Mouse (Mus musculus) embryonic facial prominence, embryonic 11.5 days (tissue): Measurements from ENCODE around the gene Shtn1. TPM values are rescaled to one million over a fixed set of nuclear protein-coding genes. Genes with fewer than 3 reads are reported as not detected.

Experiments
- ATAC-seq: fragments of 200-750 bp; cut with Nextera tagmentation; replicated peaks from 2 replicates; pipeline ENCODE4 v1.8.0; 2017; ENCODE audit warnings: low read depth; ENCODE audit not compliant: insufficient number of reproducible peaks, low FRiP score, low TSS enrichment
- DNase-seq: peaks from one replicate; pipeline ENCODE4 v3.0.0-alpha.2; 2015; ENCODE audit warnings: low spot score
- H3K27ac ChIP-seq: fragments of 300-500 bp; sonication (generic); replicated peaks from 2 replicates; pipeline ENCODE4 v1.5.1; 2014; ENCODE audit warnings: mild to moderate bottlenecking, low read depth, low read length, control low read depth
- H3K27me3 ChIP-seq: fragments of 300-500 bp; sonication (generic); 2 replicates; pipeline ENCODE4 v1.6.1; 2014; ENCODE audit warnings: mild to moderate bottlenecking, low read length, moderate library complexity, mixed read lengths; ENCODE audit not compliant: control insufficient read depth, insufficient read depth
- H3K36me3 ChIP-seq: fragments of 300-500 bp; sonication (generic); replicated peaks from 2 replicates; pipeline ENCODE4 v1.6.1; 2014; ENCODE audit warnings: low read depth, mild to moderate bottlenecking, low read length, moderate library complexity, mixed read lengths; ENCODE audit not compliant: control insufficient read depth, insufficient read depth
- H3K4me1 ChIP-seq: fragments of 300-500 bp; sonication (generic); 2 replicates; pipeline ENCODE4 v1.6.1; 2014; ENCODE audit warnings: low read length, mixed read lengths; ENCODE audit not compliant: control insufficient read depth, insufficient read depth
- H3K4me2 ChIP-seq: fragments of 300-500 bp; sonication (generic); 2 replicates; pipeline ENCODE4 v1.6.1; 2014; ENCODE audit warnings: low read depth, mild to moderate bottlenecking, control low read depth, low read length, moderate library complexity
- H3K4me3 ChIP-seq: fragments of 300-500 bp; sonication (generic); 2 replicates; pipeline ENCODE4 v1.5.1; 2014; ENCODE audit warnings: low read depth, low read length, control low read depth
- H3K9ac ChIP-seq: fragments of 300-500 bp; sonication (generic); replicated peaks from 2 replicates; pipeline ENCODE4 v1.6.1; 2014; ENCODE audit warnings: mild to moderate bottlenecking, control low read depth, low read length
- H3K9me3 ChIP-seq: fragments of 300-500 bp; sonication (generic); replicated peaks from 2 replicates; pipeline ENCODE4 v1.6.1; 2016; ENCODE audit warnings: mild to moderate bottlenecking, low read length, inconsistent platforms, mixed read lengths; ENCODE audit not compliant: control insufficient read depth
- WGBS: fragments of 180-500 bp; shearing (Covaris S2); extraction: QIAGEN DNeasy Blood & Tissue Kit; methylation state at CpG from one replicate; pipeline ENCODE4 v1.1.7; 2014; 5-methylcytosine and 5-hydroxymethylcytosine counted together
- polyA plus RNA-seq: library from polyadenylated mRNA; unstranded; fragments of >200 nt; fragmentation: Nextera tagmentation; extraction: Ambion mirVana; gene quantifications from 2 replicates; pipeline ENCODE4 v1.2.1, GENCODE M21; 2014

Gene Shtn1
- polyA plus RNA-seq, 1 experiment from 2014 or later = 6.3 TPM

GRCm38 (mm10) chr19:59028130-59028529 is 47.8 kb downstream of the Shtn1 start:
- 88% methylated on average over 3 of the region's 3 CpGs for WGBS

GRCm38 (mm10) chr19:59023876-59024275 is 52.0 kb downstream of the Shtn1 start:
- Histone ChIP-seq H3K9me3 (no peaks in the 10 kb centered on the region), H3K27ac (no peak overlapping the region), H3K9ac (no peak overlapping the region), H3K4me1 (no peaks in the 10 kb centered on the region), H3K4me3 (no peak overlapping the region), H3K4me2 (no peak overlapping the region), H3K36me3 (no peaks in the 10 kb centered on the region; the same call in 1 of the 2 replicates), H3K27me3 (no peaks in the 10 kb centered on the region)
- no peak for ATAC-seq
- 89% methylated on average over 3 of the region's 3 CpGs for WGBS
- DNase-seq = no peak

More at GRCm38 (mm10) chr19:59028130-59028529, 47.8 kb downstream of the Shtn1 start:
- ATAC-seq (no peak), DNase-seq (no peak)
- Histone ChIP-seq H3K4me1 (no peaks in the 10 kb centered on the region), H3K4me3 (no peak overlapping the region), H3K27ac (no peak overlapping the region), H3K36me3 (no peaks in the 10 kb centered on the region; the same call in 1 of the 2 replicates), H3K4me2 (no peak overlapping the region), H3K9me3 (no peaks in the 10 kb centered on the region), H3K27me3 (no peaks in the 10 kb centered on the region), H3K9ac (no peak overlapping the region)

- H3K9me3 ChIP-seq = no peaks in the 10 kb centered on the region
- no peak overlapping the region for H3K27ac ChIP-seq
- H3K4me2 ChIP-seq = no peak overlapping the region
- no peak overlapping the region for H3K4me3 ChIP-seq
- DNase-seq (no peak), ATAC-seq (no peak)
- H3K9ac ChIP-seq = no peak overlapping the region
- H3K4me1 ChIP-seq = no peaks in the 10 kb centered on the region
- no peaks in the 10 kb centered on the region for H3K27me3 ChIP-seq
- H3K36me3 ChIP-seq = no peaks in the 10 kb centered on the region; the same call in 1 of the 2 replicates
These were observed 54.3 kb downstream of the Shtn1 start for GRCm38 (mm10) chr19:59021644-59022043.

DNA sequence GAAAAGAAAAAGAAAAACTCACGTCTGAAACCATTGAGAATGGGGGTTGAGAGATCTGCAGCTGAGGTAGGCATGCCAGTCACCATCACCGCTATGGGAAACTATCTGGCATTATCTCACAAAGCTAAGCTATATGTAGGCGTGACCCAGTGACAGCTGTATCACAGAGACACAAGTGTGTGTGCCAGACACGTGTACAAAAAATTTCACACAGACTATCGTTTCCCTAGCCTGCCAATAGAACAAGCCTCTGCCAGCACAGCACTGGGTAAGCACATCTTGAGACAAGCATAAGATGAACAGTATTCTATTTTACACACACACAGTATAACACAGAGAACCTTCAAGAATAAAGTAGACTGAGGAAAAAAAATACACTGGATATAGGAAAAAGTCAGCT is 65.1 kb downstream of the Shtn1 start:
- no peak overlapping the region for H3K4me3 ChIP-seq

DNA sequence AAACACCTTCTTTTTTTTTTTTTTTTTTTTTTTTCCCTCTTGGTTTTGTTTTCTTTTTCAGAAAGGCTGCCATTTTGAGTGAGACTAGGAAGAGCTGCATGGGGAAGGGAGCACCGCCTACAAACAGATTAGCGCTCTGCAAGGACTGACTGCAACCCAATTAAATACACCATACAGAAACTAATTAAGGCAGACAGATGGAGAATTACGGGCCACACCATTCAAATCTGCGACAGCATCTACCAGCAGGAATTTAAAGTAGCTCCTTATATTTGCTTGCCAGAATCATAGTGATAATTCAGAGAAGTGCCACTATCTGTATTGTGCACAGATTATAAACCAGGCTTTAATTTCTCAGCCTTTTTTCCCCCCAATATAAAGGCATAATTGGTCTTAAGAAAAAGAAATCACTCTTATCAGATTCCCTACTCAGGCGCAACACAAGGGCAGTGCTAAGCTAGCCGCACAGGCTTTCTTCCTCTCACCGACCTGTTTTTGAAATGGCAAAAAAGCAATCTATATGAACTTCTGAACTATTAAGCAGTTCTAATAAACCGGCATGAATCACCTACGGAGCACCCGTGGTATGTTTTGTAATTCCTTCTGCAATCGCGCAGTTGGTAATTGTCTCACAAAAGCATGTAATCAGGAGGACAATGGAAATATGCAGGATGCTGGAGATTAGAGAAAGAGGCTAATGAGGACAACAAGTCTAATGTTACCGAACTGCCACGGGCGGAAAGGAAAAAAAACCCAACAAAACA is 69.1 kb downstream of the Shtn1 start:
- Histone ChIP-seq H3K4me3 (no peak overlapping the region), H3K4me2 (no peak overlapping the region), H3K4me1 (no peaks in the 10 kb centered on the region), H3K27me3 (no peaks in the 10 kb centered on the region), H3K27ac (no peak overlapping the region), H3K9me3 (no peaks in the 10 kb centered on the region), H3K36me3 (no peaks in the 10 kb centered on the region), H3K9ac (no peak overlapping the region)
- no peak for ATAC-seq
- WGBS = 65% methylated on average over 15 of the region's 15 CpGs
- no peak for DNase-seq

More for the DNA sequence above, 65.1 kb downstream of the Shtn1 start:
- Histone ChIP-seq H3K4me1 (no peaks in the 10 kb centered on the region), H3K4me2 (no peak overlapping the region), H3K9me3 (no peaks in the 10 kb centered on the region), H3K9ac (no peak overlapping the region), H3K27me3 (no peaks in the 10 kb centered on the region), H3K27ac (no peak overlapping the region), H3K36me3 (no peaks in the 10 kb centered on the region)
- DNase-seq = no peak
- no peak for ATAC-seq
- 76% methylated on average over 5 of the region's 5 CpGs for WGBS

DNA sequence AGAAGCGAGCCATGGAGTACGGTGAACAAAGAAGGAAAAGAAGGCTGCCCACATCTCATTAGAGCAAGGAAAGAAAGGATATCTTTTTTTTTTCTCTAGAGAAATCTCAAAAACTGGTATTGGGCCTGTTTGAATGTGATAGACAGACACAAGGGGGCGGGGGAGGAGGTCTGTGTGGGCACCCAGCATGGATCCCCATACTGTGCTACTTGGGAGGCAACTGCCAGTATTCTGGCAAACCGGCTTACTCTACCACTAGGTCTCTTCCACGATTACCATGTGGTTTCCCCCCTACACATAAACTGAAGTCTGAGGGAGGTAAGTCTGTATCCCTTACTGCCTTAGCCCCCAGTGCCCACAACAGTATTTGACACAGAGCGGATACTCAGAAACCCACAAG is 73.1 kb downstream of the Shtn1 start:
- H3K9me3 ChIP-seq = no peaks in the 10 kb centered on the region
- H3K4me1 ChIP-seq = no peaks in the 10 kb centered on the region
- whole genome bisulfite sequencing = 89% methylated on average over 6 of the region's 6 CpGs
- no peak overlapping the region for H3K4me3 ChIP-seq
- H3K27me3 ChIP-seq = no peaks in the 10 kb centered on the region
- no peak for ATAC-seq
- no peaks in the 10 kb centered on the region for H3K36me3 ChIP-seq
- no peak overlapping the region for H3K27ac ChIP-seq
- no peak overlapping the region for H3K4me2 ChIP-seq
- H3K9ac ChIP-seq = no peak overlapping the region
- no peak for DNase-seq

GRCm38 (mm10) chr19:58981571-58981970 is 94.3 kb downstream of the Shtn1 start:
- Histone ChIP-seq H3K9me3 (no peaks in the 10 kb centered on the region), H3K4me1 (no peaks in the 10 kb centered on the region), H3K4me3 (no peak overlapping the region), H3K27me3 (no peaks in the 10 kb centered on the region), H3K4me2 (no peak overlapping the region), H3K9ac (no peak overlapping the region), H3K27ac (no peak overlapping the region), H3K36me3 (no peaks in the 10 kb centered on the region)
- WGBS = 22% methylated on average over 9 of the region's 9 CpGs
- DNase-seq = peak; percentile 41
- no peak for ATAC-seq

- H3K4me1 ChIP-seq = peaks cover 3% of the 10 kb centered on the region
- no peak overlapping the region for H3K9ac ChIP-seq
- no peak overlapping the region for H3K4me2 ChIP-seq
- 64% methylated on average over 5 of the region's 5 CpGs for WGBS
- H3K27me3 ChIP-seq = no peaks in the 10 kb centered on the region
- DNase-seq = no peak
- no peak for ATAC-seq
- H3K36me3 ChIP-seq = no peaks in the 10 kb centered on the region
- H3K4me3 ChIP-seq = no peak overlapping the region
- no peaks in the 10 kb centered on the region for H3K9me3 ChIP-seq
- no peak overlapping the region for H3K27ac ChIP-seq
These were observed 95.9 kb downstream of the Shtn1 start for GRCm38 (mm10) chr19:58980056-58980440.
